ENCODE assay signal across 19 mouse cellular contexts in the genomic region with DNA sequence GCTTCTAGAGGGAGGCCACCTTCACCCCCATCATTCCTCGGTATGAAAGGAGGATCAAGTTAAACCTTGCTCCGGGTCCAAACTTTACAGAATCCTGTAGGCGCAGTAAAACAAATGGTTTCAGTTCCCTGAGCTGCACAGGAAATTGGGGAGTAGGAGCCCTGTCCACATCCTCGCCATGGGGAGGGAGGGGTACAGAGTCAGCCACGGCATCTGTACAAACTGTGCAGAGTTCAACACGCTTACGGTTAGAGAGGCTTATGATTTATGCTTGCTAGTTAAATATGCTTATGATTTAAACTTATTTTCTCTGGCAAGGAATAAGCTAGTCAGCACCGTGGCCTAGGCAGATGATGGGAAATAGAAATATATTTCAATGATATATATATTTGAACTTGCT. TPM values are rescaled to one million over a fixed set of nuclear protein-coding genes. Genes with fewer than 3 reads are reported as not detected.
DNase-seq lines count a peak whose midpoint lies in the region; ATAC-seq and TF ChIP-seq lines count a peak whose summit lies in the region.
"Had no signal": no experiment of that assay in that cellular context is flagged by ENCODE, and none has a peak within 500 bp of the region (broad histone marks: within the 10 kb centered on the region; RNA-seq: fewer than 3 reads in every experiment).

No protein-coding gene starts in this region.

- no peak overlapping the region for H3K9ac ChIP-seq in embryonic facial prominence, embryonic 12.5 days
- no peak overlapping the region for H3K9ac ChIP-seq in stomach, embryonic 16.5 days (ENCODE audit: low read length)
- H3K9ac ChIP-seq in stomach, postnatal 0 days (ENCODE audit: low read length), result no peak overlapping the region
- no peak overlapping the region for H3K9ac ChIP-seq in midbrain, embryonic 13.5 days (replicated peaks)
- H3K9ac ChIP-seq: embryonic facial prominence, embryonic 13.5 days; hindbrain, embryonic 14.5 days had no signal

- H3K36me3 ChIP-seq in embryonic facial prominence, embryonic 12.5 days, result no peaks in the 10 kb centered on the region
- H3K36me3 ChIP-seq in embryonic facial prominence, embryonic 10.5 days (replicated peaks), result no peaks in the 10 kb centered on the region
- H3K36me3 ChIP-seq in stomach, embryonic 16.5 days (ENCODE audit: control insufficient read depth, insufficient read depth, low read length), result no peaks in the 10 kb centered on the region
- no peaks in the 10 kb centered on the region for H3K36me3 ChIP-seq in stomach, postnatal 0 days (ENCODE audit: control insufficient read depth, insufficient read depth, low read length)
- H3K36me3 ChIP-seq in midbrain, embryonic 13.5 days, result no peaks in the 10 kb centered on the region
- H3K36me3 ChIP-seq: embryonic facial prominence, embryonic 13.5 days had no signal

- no peak for ATAC-seq in embryonic facial prominence, embryonic 12.5 days (ENCODE audit: insufficient number of reproducible peaks, insufficient read depth, low FRiP score, low TSS enrichment)
- peak; percentile 47; the same call in 1 of the 2 replicates for ATAC-seq in stomach, embryonic 16.5 days (ENCODE audit: insufficient read depth, low FRiP score)
- no peak for ATAC-seq in stomach, postnatal 0 days (ENCODE audit: low FRiP score, low TSS enrichment)
- peak; percentile 68 for ATAC-seq in megakaryocyte, adult 5-6 weeks (ENCODE audit: poor library complexity, severe bottlenecking)
- no peak for ATAC-seq in midbrain, embryonic 13.5 days
- ATAC-seq: lung, postnatal 0 days had no signal

- 29% methylated on average over 8 of the region's 8 CpGs for WGBS in embryonic facial prominence, embryonic 12.5 days
- WGBS in embryonic facial prominence, embryonic 10.5 days, result 64% methylated on average over 8 of the region's 8 CpGs
- 27% methylated on average over 8 of the region's 8 CpGs for WGBS in stomach, embryonic 16.5 days
- 21% methylated on average over 8 of the region's 8 CpGs for WGBS in stomach, postnatal 0 days
- WGBS in midbrain, embryonic 13.5 days, result 86% methylated on average over 8 of the region's 8 CpGs

- H3K27ac ChIP-seq in embryonic facial prominence, embryonic 12.5 days, result 0 out of 2 replicates have a peak overlapping the region, but pooled peaks have one; percentile 13
- no peak overlapping the region for H3K27ac ChIP-seq in embryonic facial prominence, embryonic 10.5 days (replicated peaks)
- no peak overlapping the region for H3K27ac ChIP-seq in stomach, embryonic 16.5 days (ENCODE audit: low read length)
- no peak overlapping the region for H3K27ac ChIP-seq in stomach, postnatal 0 days (replicated peaks)
- no peak overlapping the region for H3K27ac ChIP-seq in midbrain, embryonic 13.5 days
- H3K27ac ChIP-seq: heart, adult 2 months; hindbrain, embryonic 14.5 days had no signal

- no peaks in the 10 kb centered on the region for H3K27me3 ChIP-seq in embryonic facial prominence, embryonic 12.5 days
- H3K27me3 ChIP-seq in embryonic facial prominence, embryonic 10.5 days (replicated peaks; ENCODE audit: low read depth, poor library complexity, severe bottlenecking), result peaks cover 14% of the 10 kb centered on the region
- no peaks in the 10 kb centered on the region for H3K27me3 ChIP-seq in stomach, embryonic 16.5 days (ENCODE audit: control insufficient read depth, insufficient read depth, low read length)
- no peaks in the 10 kb centered on the region for H3K27me3 ChIP-seq in stomach, postnatal 0 days (ENCODE audit: control insufficient read depth, insufficient read depth, low read length)
- H3K27me3 ChIP-seq in midbrain, embryonic 13.5 days, result peaks cover 24% of the 10 kb centered on the region
- H3K27me3 ChIP-seq: CH12.LX had no signal

- H3K4me2 ChIP-seq in embryonic facial prominence, embryonic 12.5 days (replicated peaks), result no peak overlapping the region
- H3K4me2 ChIP-seq in stomach, embryonic 16.5 days (ENCODE audit: low read depth, low read length), result no peak overlapping the region
- H3K4me2 ChIP-seq in stomach, postnatal 0 days (replicated peaks; ENCODE audit: low read depth), result no peak overlapping the region
- H3K4me2 ChIP-seq in midbrain, embryonic 13.5 days (replicated peaks), result no peak overlapping the region
- H3K4me2 ChIP-seq: embryonic facial prominence, embryonic 13.5 days; hindbrain, embryonic 14.5 days; midbrain, embryonic 11.5 days had no signal

- no peak for DNase-seq in embryonic facial prominence, embryonic 10.5 days (ENCODE audit: low spot score)
- DNase-seq in stomach, postnatal 0 days (ENCODE audit: low spot score), result no peak
- peak; percentile 17 to 31 for DNase-seq in kidney, postnatal 36 days
- DNase-seq in urinary bladder, postnatal 36 days (ENCODE audit: low spot score in 2 of 2), result no peak
- DNase-seq: adrenal gland, postnatal 25 days; cerebellum, adult 9-11 months; heart, adult 2 months; left cerebral cortex, postnatal 4 days; spleen, adult 18-20 months had no signal

- no peak overlapping the region for H3K4me3 ChIP-seq in embryonic facial prominence, embryonic 12.5 days
- no peak overlapping the region for H3K4me3 ChIP-seq in embryonic facial prominence, embryonic 10.5 days
- H3K4me3 ChIP-seq in stomach, embryonic 16.5 days (replicated peaks; ENCODE audit: low read length), result no peak overlapping the region
- no peak overlapping the region for H3K4me3 ChIP-seq in stomach, postnatal 0 days (ENCODE audit: low read depth, low read length)
- H3K4me3 ChIP-seq in midbrain, embryonic 13.5 days (replicated peaks), result no peak overlapping the region
- H3K4me3 ChIP-seq: embryonic facial prominence, embryonic 13.5 days; heart, adult 2 months; myocyte had no signal

- TF ChIP-seq EP300 in stomach, postnatal 0 days (optimal IDR thresholded peaks at IDR 0.05), result no peak

- no peaks in the 10 kb centered on the region for H3K9me3 ChIP-seq in embryonic facial prominence, embryonic 12.5 days
- H3K9me3 ChIP-seq in embryonic facial prominence, embryonic 10.5 days, result no peaks in the 10 kb centered on the region
- no peaks in the 10 kb centered on the region for H3K9me3 ChIP-seq in stomach, embryonic 16.5 days (replicated peaks; ENCODE audit: control insufficient read depth, low read length)
- no peaks in the 10 kb centered on the region for H3K9me3 ChIP-seq in stomach, postnatal 0 days (ENCODE audit: control insufficient read depth, low read length)
- no peaks in the 10 kb centered on the region for H3K9me3 ChIP-seq in midbrain, embryonic 13.5 days
- H3K9me3 ChIP-seq: embryonic facial prominence, embryonic 13.5 days had no signal

- no peak for TF ChIP-seq CTCF in stomach, postnatal 0 days (IDR thresholded peaks at IDR 0.05; ENCODE audit: low read depth)

- peaks cover 36% of the 10 kb centered on the region for H3K4me1 ChIP-seq in embryonic facial prominence, embryonic 12.5 days
- peaks cover 73% of the 10 kb centered on the region for H3K4me1 ChIP-seq in embryonic facial prominence, embryonic 10.5 days
- H3K4me1 ChIP-seq in stomach, embryonic 16.5 days (ENCODE audit: control insufficient read depth, insufficient read depth, low read length), result peaks cover 25% of the 10 kb centered on the region
- H3K4me1 ChIP-seq in stomach, postnatal 0 days (replicated peaks; ENCODE audit: control insufficient read depth, insufficient read depth), result peaks cover 3% of the 10 kb centered on the region; the same call in 1 of the 2 replicates
- peaks cover 35% of the 10 kb centered on the region for H3K4me1 ChIP-seq in midbrain, embryonic 13.5 days (replicated peaks)

RNA-seq across cellular contexts. Expression of a gene that starts 47.1 kb away (rescaled TPM):
- polyA plus RNA-seq in embryonic facial prominence, embryonic 12.5 days (2016; fragmentation: Nextera tagmentation; extraction: Ambion mirVana), result 17.2 and 18.0 TPM in 2 replicates
- polyA plus RNA-seq in embryonic facial prominence, embryonic 10.5 days (2016; fragmentation: Nextera tagmentation; extraction: Ambion mirVana), result 14.2 and 16.5 TPM in 2 replicates
- 10.9 and 11.3 TPM in 2 replicates for polyA plus RNA-seq in stomach, embryonic 16.5 days (2015; fragmentation: Nextera tagmentation; extraction: Ambion mirVana)
- 7.8 and 8.3 TPM in 2 replicates for polyA plus RNA-seq in stomach, postnatal 0 days (2015; fragmentation: Nextera tagmentation; extraction: Ambion mirVana)
- 48.3 and 53.0 TPM in 2 replicates for total RNA-seq in megakaryocyte, adult 5-6 weeks (2015)
- total RNA-seq in megakaryocyte, adult 5-6 weeks (2017), result 45.4 and 56.4 TPM in 2 replicates
- 8.8 and 9.8 TPM in 2 replicates for polyA plus RNA-seq in midbrain, embryonic 13.5 days (2015; fragmentation: Nextera tagmentation; extraction: Ambion mirVana)

RNA-seq across cellular contexts. Expression of a gene that starts 47.1 kb away (rescaled TPM):
- 7.4 and 7.5 TPM in 2 replicates for polyA plus RNA-seq in embryonic facial prominence, embryonic 12.5 days (2016; fragmentation: Nextera tagmentation; extraction: Ambion mirVana)
- polyA plus RNA-seq in embryonic facial prominence, embryonic 10.5 days (2016; fragmentation: Nextera tagmentation; extraction: Ambion mirVana), result 3.1 and 4.5 TPM in 2 replicates
- 1.9 and 2.0 TPM in 2 replicates for polyA plus RNA-seq in stomach, embryonic 16.5 days (2015; fragmentation: Nextera tagmentation; extraction: Ambion mirVana)
- polyA plus RNA-seq in stomach, postnatal 0 days (2015; fragmentation: Nextera tagmentation; extraction: Ambion mirVana), result 1.4 and 1.8 TPM in 2 replicates
- total RNA-seq in megakaryocyte, adult 5-6 weeks (2015), result 9.6 and 12.1 TPM in 2 replicates
- total RNA-seq in megakaryocyte, adult 5-6 weeks (2017), result 4.4 and 4.8 TPM in 2 replicates
- 3.2 and 3.6 TPM in 2 replicates for polyA plus RNA-seq in midbrain, embryonic 13.5 days (2015; fragmentation: Nextera tagmentation; extraction: Ambion mirVana)

Comparison
In these comparisons a context has a peak if more than half of its experiments do, and no peak if none do; other contexts are left out.
1. ATAC-seq: peak in stomach, embryonic 16.5 days (single experiment) and megakaryocyte, adult 5-6 weeks (single experiment); none in embryonic facial prominence, embryonic 12.5 days (single experiment), stomach, postnatal 0 days (single experiment) and midbrain, embryonic 13.5 days (single experiment).
2. DNase-seq: peak in kidney, postnatal 36 days (2 of 2); none in embryonic facial prominence, embryonic 10.5 days (single experiment), stomach, postnatal 0 days (single experiment) and urinary bladder, postnatal 36 days (0 of 2).